Mouse (Mus musculus) hindbrain, embryonic 13.5 days (tissue): ENCODE data around the gene Kcnh8. TPM values are rescaled to one million over a fixed set of nuclear protein-coding genes. Genes with fewer than 3 reads are reported as not detected.

Experiments
- ATAC-seq: fragments of 200-750 bp; cut with Nextera tagmentation; 2 replicates; pipeline ENCODE4 v1.8.0; 2017; ENCODE audit warnings: moderate TSS enrichment; ENCODE audit not compliant: low FRiP score
- H3K27ac ChIP-seq: fragments of 300-500 bp; sonication (generic); 2 replicates; pipeline ENCODE4 v1.5.1; 2015; ENCODE audit warnings: inconsistent platforms, mild to moderate bottlenecking, moderate library complexity
- H3K27me3 ChIP-seq: fragments of 300-500 bp; sonication (generic); 2 replicates; pipeline ENCODE4 v1.6.1; 2015; ENCODE audit warnings: mild to moderate bottlenecking, inconsistent platforms
- H3K36me3 ChIP-seq: fragments of 300-500 bp; sonication (generic); 2 replicates; pipeline ENCODE4 v1.6.1; 2015; ENCODE audit warnings: mild to moderate bottlenecking, inconsistent platforms
- H3K4me1 ChIP-seq: fragments of 300-500 bp; sonication (generic); replicated peaks from 2 replicates; pipeline ENCODE4 v1.6.1; 2015; ENCODE audit warnings: inconsistent platforms
- H3K4me2 ChIP-seq: fragments of 300-500 bp; sonication (generic); 2 replicates; pipeline ENCODE4 v1.6.1; 2015; ENCODE audit warnings: inconsistent platforms, mild to moderate bottlenecking, moderate library complexity
- H3K4me3 ChIP-seq: fragments of 300-500 bp; sonication (generic); 2 replicates; pipeline ENCODE4 v1.5.1; 2015; ENCODE audit warnings: mild to moderate bottlenecking, inconsistent platforms
- H3K9ac ChIP-seq: fragments of 300-500 bp; sonication (generic); 2 replicates; pipeline ENCODE4 v1.6.1; 2015; ENCODE audit warnings: mild to moderate bottlenecking, inconsistent platforms
- H3K9me3 ChIP-seq: fragments of 300-500 bp; sonication (generic); 2 replicates; pipeline ENCODE4 v1.6.1; 2016; ENCODE audit warnings: inconsistent platforms
- WGBS: fragments of 180-500 bp; shearing (Covaris S2); methylation state at CpG from one replicate; pipeline ENCODE4 v1.1.7; 2015; 5-methylcytosine and 5-hydroxymethylcytosine counted together
- polyA plus RNA-seq: library from polyadenylated mRNA; unstranded; fragments of >200 nt; fragmentation: Nextera tagmentation; extraction: Ambion mirVana; gene quantifications from 2 replicates; pipeline ENCODE4 v1.2.1, GENCODE M21; 2015

Kcnh8 gene
- polyA plus RNA-seq, 1 experiment from 2014 or later = 5.3 TPM

DNA sequence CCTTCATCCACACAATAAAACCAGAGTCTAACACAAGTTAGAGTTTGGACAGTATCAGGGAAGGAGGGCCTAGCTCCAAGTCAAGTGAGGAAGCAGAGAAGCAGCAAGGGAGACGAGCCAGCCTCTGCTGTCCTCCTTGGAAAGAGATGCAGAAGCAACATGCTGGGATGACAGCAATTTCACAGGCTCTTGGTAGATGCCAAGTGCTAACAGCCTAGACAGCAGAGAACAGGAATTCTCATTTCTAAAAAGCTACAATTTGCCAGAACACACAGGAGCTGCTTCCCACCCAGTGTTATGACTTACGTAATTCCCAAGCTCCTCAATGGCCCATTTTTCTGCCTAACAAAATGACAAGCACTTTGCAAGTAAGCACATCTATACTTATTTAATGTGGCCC is 277.5 kb downstream of the Kcnh8 start:
- Histone ChIP-seq H3K36me3 (no peaks in the 10 kb centered on the region), H3K9ac (no peak overlapping the region), H3K4me1 (no peaks in the 10 kb centered on the region), H3K4me3 (no peak overlapping the region), H3K27me3 (no peaks in the 10 kb centered on the region), H3K9me3 (no peaks in the 10 kb centered on the region), H3K4me2 (no peak overlapping the region), H3K27ac (no peak overlapping the region)
- ATAC-seq = no peak
- WGBS = 83% methylated on average over 2 of the region's 2 CpGs

DNA sequence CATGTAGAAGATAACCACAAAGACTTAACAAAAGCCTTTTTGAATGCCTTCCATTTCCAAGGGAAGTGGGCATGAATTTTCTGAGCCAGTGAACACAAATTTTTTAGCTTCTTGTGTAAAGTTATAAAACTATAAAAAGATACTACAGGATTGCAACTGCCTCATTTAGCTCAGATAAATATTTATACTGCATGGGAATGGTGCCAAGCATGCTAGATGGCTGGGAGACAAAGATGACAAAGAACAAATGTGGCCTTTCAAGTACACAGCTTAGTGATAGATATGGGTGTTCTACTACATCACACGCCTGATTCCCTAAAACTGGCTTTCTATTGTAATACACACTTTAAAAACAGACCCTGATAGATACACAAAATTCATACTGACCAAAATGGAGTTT is 282.7 kb downstream of the Kcnh8 start:
- H3K36me3 ChIP-seq = no peaks in the 10 kb centered on the region
- H3K4me3 ChIP-seq = no peak overlapping the region
- no peak overlapping the region for H3K4me2 ChIP-seq
- no peak overlapping the region for H3K9ac ChIP-seq
- no peaks in the 10 kb centered on the region for H3K27me3 ChIP-seq
- ATAC-seq = no peak
- H3K27ac ChIP-seq = no peak overlapping the region
- WGBS = 79% methylated on average over 1 of the region's 1 CpGs
- H3K4me1 ChIP-seq = no peaks in the 10 kb centered on the region
- H3K9me3 ChIP-seq = no peaks in the 10 kb centered on the region

DNA sequence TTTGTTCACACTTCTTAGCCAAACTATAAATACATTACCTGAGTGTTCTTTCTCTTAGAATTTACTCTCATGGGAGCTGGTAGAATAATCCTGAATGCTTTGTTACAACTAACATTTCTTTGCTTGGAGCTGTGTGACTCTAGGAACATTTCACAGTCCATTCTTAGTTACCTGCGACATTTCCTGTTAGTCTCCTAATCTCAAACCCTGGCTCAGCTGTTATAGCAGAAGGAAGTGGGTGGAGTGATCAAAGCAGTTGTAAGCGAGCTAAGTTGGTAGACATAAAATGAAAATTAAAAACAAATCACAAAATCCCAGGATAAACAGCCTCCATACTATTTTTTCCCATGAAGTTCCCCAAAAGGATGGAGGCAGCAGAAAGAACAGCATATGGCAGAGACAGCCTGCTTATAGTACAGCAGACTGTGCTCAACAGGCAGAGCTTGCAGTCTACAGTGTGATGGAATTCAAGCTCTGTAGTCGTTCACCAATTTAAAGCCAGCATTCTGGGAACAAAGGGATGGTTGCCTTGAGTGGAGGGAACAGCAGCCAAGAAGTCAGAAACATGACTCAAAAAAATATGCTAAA is 318.1 kb downstream of the Kcnh8 start:
- no peak for ATAC-seq
- Histone ChIP-seq H3K4me1 (no peaks in the 10 kb centered on the region), H3K27ac (no peak overlapping the region), H3K9me3 (no peaks in the 10 kb centered on the region), H3K36me3 (no peaks in the 10 kb centered on the region), H3K4me2 (no peak overlapping the region), H3K27me3 (no peaks in the 10 kb centered on the region), H3K9ac (no peak overlapping the region), H3K4me3 (no peak overlapping the region)
- WGBS = 78% methylated on average over 3 of the region's 3 CpGs

- no peak overlapping the region for H3K9ac ChIP-seq
- H3K4me3 ChIP-seq = no peak overlapping the region
- no peaks in the 10 kb centered on the region for H3K4me1 ChIP-seq
- H3K36me3 ChIP-seq = no peaks in the 10 kb centered on the region
- H3K9me3 ChIP-seq = no peaks in the 10 kb centered on the region
- ATAC-seq = no peak
- no peaks in the 10 kb centered on the region for H3K27me3 ChIP-seq
- no peak overlapping the region for H3K27ac ChIP-seq
- no peak overlapping the region for H3K4me2 ChIP-seq
These were observed 341.5 kb downstream of the Kcnh8 start for GRCm38 (mm10) chr17:52943966-52944365.

DNA sequence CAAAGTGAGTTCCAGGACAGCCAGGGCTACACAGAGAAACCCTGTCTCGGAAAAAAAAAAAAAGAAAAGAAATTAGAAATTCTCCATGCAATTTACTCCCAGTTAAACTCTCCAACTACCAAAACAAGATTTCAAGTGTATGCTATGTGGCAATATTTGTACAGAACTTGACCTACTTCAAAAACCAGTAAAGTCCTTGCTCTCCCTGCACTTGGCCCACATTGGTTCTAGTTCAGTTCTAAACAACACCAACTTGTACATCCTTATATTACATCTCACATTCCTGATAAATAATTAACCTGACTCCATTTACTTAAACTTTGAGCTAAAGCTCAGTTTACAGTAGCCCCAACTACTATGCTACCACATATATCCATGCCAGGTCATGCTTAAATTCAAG is 370.2 kb downstream of the Kcnh8 start:
- peaks cover 3% of the 10 kb centered on the region for H3K36me3 ChIP-seq
- H3K9me3 ChIP-seq = no peaks in the 10 kb centered on the region
- H3K4me1 ChIP-seq = no peaks in the 10 kb centered on the region
- 71% methylated on average over 1 of the region's 1 CpGs for WGBS
- H3K9ac ChIP-seq = no peak overlapping the region
- no peak overlapping the region for H3K27ac ChIP-seq
- no peak overlapping the region for H3K4me2 ChIP-seq
- no peak overlapping the region for H3K4me3 ChIP-seq
- no peaks in the 10 kb centered on the region for H3K27me3 ChIP-seq
- ATAC-seq = no peak

- Histone ChIP-seq H3K9ac (no peak overlapping the region), H3K27ac (no peak overlapping the region), H3K4me1 (no peaks in the 10 kb centered on the region), H3K4me3 (no peak overlapping the region), H3K4me2 (no peak overlapping the region), H3K36me3 (peaks cover 8% of the 10 kb centered on the region), H3K9me3 (no peaks in the 10 kb centered on the region), H3K27me3 (no peaks in the 10 kb centered on the region)
- WGBS = 94% methylated on average over 4 of the region's 4 CpGs
- ATAC-seq = no peak
These were observed 378.4 kb downstream of the Kcnh8 start for GRCm38 (mm10) chr17:52980958-52981357.
